Mouse (Mus musculus) limb, embryonic 14.5 days (tissue): ENCODE results near the gene Notch3. TPM values are rescaled to one million over a fixed set of nuclear protein-coding genes. Genes with fewer than 3 reads are reported as not detected.
A peak's percentile ranks its signal among the peaks of the same experiment; 100 is the strongest.
"Not testable (repeated sequence)": the region's sequence is repeated elsewhere in the genome, so short reads cannot be mapped to it uniquely, and the experiment has no call there.

ENCODE experiments used
- ATAC-seq: fragments of 200-750 bp; cut with Nextera tagmentation; 2 replicates; pipeline ENCODE4 v1.8.0; 2017; ENCODE audit warnings: low read depth, moderate number of reproducible peaks, moderate TSS enrichment; ENCODE audit not compliant: low FRiP score
- DNase-seq: peaks from one replicate; pipeline ENCODE4 v3.0.0-alpha.2; 2015; ENCODE audit warnings: low spot score
- H3K27ac ChIP-seq: fragments of 300-500 bp; sonication (generic); replicated peaks from 2 replicates; pipeline ENCODE4 v1.5.1; 2014; ENCODE audit warnings: low read depth, mild to moderate bottlenecking, low read length, moderate library complexity, mixed read lengths
- H3K27me3 ChIP-seq: fragments of 300-500 bp; sonication (generic); 2 replicates; pipeline ENCODE4 v1.6.1; 2014; ENCODE audit warnings: low read length, mixed read lengths; ENCODE audit not compliant: control insufficient read depth, insufficient read depth
- H3K36me3 ChIP-seq: fragments of 300-500 bp; sonication (generic); 2 replicates; pipeline ENCODE4 v1.6.1; 2014; ENCODE audit warnings: mild to moderate bottlenecking, low read length, moderate library complexity, mixed read lengths; ENCODE audit not compliant: control insufficient read depth, insufficient read depth
- H3K4me1 ChIP-seq: fragments of 300-500 bp; sonication (generic); 2 replicates; pipeline ENCODE4 v1.6.1; 2014; ENCODE audit warnings: antibody characterized with exemption, low read length, mixed read lengths; ENCODE audit not compliant: control insufficient read depth, insufficient read depth
- H3K4me2 ChIP-seq: fragments of 300-500 bp; sonication (generic); replicated peaks from 2 replicates; pipeline ENCODE4 v1.6.1; 2014; ENCODE audit warnings: low read depth, mild to moderate bottlenecking, low read length, moderate library complexity; ENCODE audit not compliant: severe bottlenecking
- H3K4me3 ChIP-seq: fragments of 300-500 bp; sonication (generic); replicated peaks from 2 replicates; pipeline ENCODE4 v1.5.1; 2014; ENCODE audit warnings: low read length
- H3K9ac ChIP-seq: fragments of 300-500 bp; sonication (generic); 2 replicates; pipeline ENCODE4 v1.6.1; 2014; ENCODE audit warnings: mild to moderate bottlenecking, low read depth, low read length, moderate library complexity; ENCODE audit not compliant: severe bottlenecking
- H3K9me3 ChIP-seq: fragments of 300-500 bp; sonication (generic); 2 replicates; pipeline ENCODE4 v1.6.1; 2016; ENCODE audit warnings: low read length; ENCODE audit not compliant: control insufficient read depth
- POLR2A ChIP-seq: fragments of 200-500 bp; IDR thresholded peaks from 2 replicates; pipeline ENCODE4 v1.8.0; 2012; ENCODE audit warnings: inconsistent platforms, mild to moderate bottlenecking, moderate library complexity, borderline replicate concordance; ENCODE audit not compliant: insufficient read depth, insufficient read length; ENCODE audit errors: extremely low read depth
- WGBS: fragments of 180-500 bp; shearing (Covaris S2); extraction: QIAGEN DNeasy Blood & Tissue Kit; methylation state at CpG from one replicate; pipeline ENCODE4 v1.1.7; 2014; 5-methylcytosine and 5-hydroxymethylcytosine counted together
- polyA plus RNA-seq, 2 experiments: library from polyadenylated mRNA; depleted of rRNA in 1 of 2; stranded (reverse) in 1 of 2; unstranded in 1 of 2; fragments of >200 nt; fragmentation: Nextera tagmentation in 1 of 2; extraction: Ambion mirVana in 1 of 2; gene quantifications; 2 replicates each; pipeline versions ENCODE4 v1.2.1 to v1.2.3; 2012 to 2014

The Notch3 gene
- polyA plus RNA-seq, 2 experiments = 19.4 to 50.0 TPM

GRCm38 (mm10) chr17:32121833-32122586, 44.6 kb downstream of the Notch3 start:
- no peaks in the 10 kb centered on the region for H3K9me3 ChIP-seq
- H3K4me2 ChIP-seq = no peak overlapping the region
- ATAC-seq = no peak
- no peak overlapping the region for H3K4me3 ChIP-seq
- H3K27me3 ChIP-seq = no peaks in the 10 kb centered on the region
- H3K36me3 ChIP-seq = peaks cover 41% of the 10 kb centered on the region
- 71% methylated on average over 17 of the region's 19 CpGs for WGBS
- DNase-seq = no peak
- peaks cover 13% of the 10 kb centered on the region for H3K4me1 ChIP-seq
- no peak overlapping the region for H3K9ac ChIP-seq
- H3K27ac ChIP-seq = no peak overlapping the region
- TF ChIP-seq POLR2A = no peak

GRCm38 (mm10) chr17:32120771-32121532, 45.7 kb downstream of the Notch3 start:
- no peak for DNase-seq
- WGBS = 78% methylated on average over 9 of the region's 9 CpGs
- no peak overlapping the region for H3K4me2 ChIP-seq
- H3K4me1 ChIP-seq = peaks cover 14% of the 10 kb centered on the region
- H3K27me3 ChIP-seq = no peaks in the 10 kb centered on the region
- H3K36me3 ChIP-seq = peaks cover 32% of the 10 kb centered on the region
- H3K4me3 ChIP-seq = no peak overlapping the region
- H3K9ac ChIP-seq = no peak overlapping the region
- no peak for ATAC-seq
- no peaks in the 10 kb centered on the region for H3K9me3 ChIP-seq
- H3K27ac ChIP-seq = no peak overlapping the region
- no peak for TF ChIP-seq POLR2A

GRCm38 (mm10) chr17:32119196-32119595, 47.5 kb downstream of the Notch3 start:
- H3K4me1 ChIP-seq = peaks cover 16% of the 10 kb centered on the region
- 81% methylated on average over 16 of the region's 16 CpGs for WGBS
- no peaks in the 10 kb centered on the region for H3K27me3 ChIP-seq
- H3K4me2 ChIP-seq = no peak overlapping the region
- TF ChIP-seq POLR2A = no peak
- H3K36me3 ChIP-seq = peaks cover 27% of the 10 kb centered on the region
- H3K4me3 ChIP-seq = no peak overlapping the region
- H3K9ac ChIP-seq = no peak overlapping the region
- ATAC-seq (no peak), DNase-seq (no peak)
- no peaks in the 10 kb centered on the region for H3K9me3 ChIP-seq
- H3K27ac ChIP-seq = no peak overlapping the region

- TF ChIP-seq POLR2A = no peak
- no peak overlapping the region; the same call in 1 of the 2 replicates for H3K9ac ChIP-seq
- H3K4me3 ChIP-seq = 0 out of 2 replicates have a peak overlapping the region, but pooled peaks have one; percentile 5
- H3K27me3 ChIP-seq = no peaks in the 10 kb centered on the region
- H3K27ac ChIP-seq = no peak overlapping the region
- no peak for DNase-seq
- H3K36me3 ChIP-seq = peaks cover 20% of the 10 kb centered on the region
- H3K4me1 ChIP-seq = peaks cover 19% of the 10 kb centered on the region
- peak; percentile 11; the same call in 1 of the 2 replicates for ATAC-seq
- 20% methylated on average over 3 of the region's 3 CpGs for WGBS
- peak overlapping the region; percentile 39 for H3K4me2 ChIP-seq
- no peaks in the 10 kb centered on the region for H3K9me3 ChIP-seq
Observed at GRCm38 (mm10) chr17:32118484-32118883, 48.2 kb downstream of the Notch3 start.

GRCm38 (mm10) chr17:32117872-32118421, 48.7 kb downstream of the Notch3 start:
- not testable (repeated sequence) for H3K9ac ChIP-seq, H3K27me3 ChIP-seq, H3K27ac ChIP-seq, H3K9me3 ChIP-seq, DNase-seq
- H3K36me3 ChIP-seq = peaks cover 18% of the 10 kb centered on the region
- peak overlapping the region; percentile 39 for H3K4me2 ChIP-seq
- H3K4me3 ChIP-seq = 0 out of 2 replicates have a peak overlapping the region, but pooled peaks have one; percentile 5
- WGBS = 0% methylated on average over 11 of the region's 13 CpGs
- peak; percentile 54 for ATAC-seq
- H3K4me1 ChIP-seq = peaks cover 19% of the 10 kb centered on the region
